Mouse (Mus musculus) bone marrow macrophage, adult 2 months (primary cell): ENCODE measurements around the gene Zhx3.

Source experiments
- CTCF ChIP-seq: IDR thresholded peaks from 2 replicates; pipeline ENCODE4 v1.5.1; 2012; ENCODE audit warnings: low read depth, mild to moderate bottlenecking, low read length, moderate library complexity
- POLR2A ChIP-seq: IDR thresholded peaks from 2 replicates; pipeline ENCODE4 v1.6.1; 2012; ENCODE audit warnings: mild to moderate bottlenecking, low read depth, low read length, borderline replicate concordance

DNA sequence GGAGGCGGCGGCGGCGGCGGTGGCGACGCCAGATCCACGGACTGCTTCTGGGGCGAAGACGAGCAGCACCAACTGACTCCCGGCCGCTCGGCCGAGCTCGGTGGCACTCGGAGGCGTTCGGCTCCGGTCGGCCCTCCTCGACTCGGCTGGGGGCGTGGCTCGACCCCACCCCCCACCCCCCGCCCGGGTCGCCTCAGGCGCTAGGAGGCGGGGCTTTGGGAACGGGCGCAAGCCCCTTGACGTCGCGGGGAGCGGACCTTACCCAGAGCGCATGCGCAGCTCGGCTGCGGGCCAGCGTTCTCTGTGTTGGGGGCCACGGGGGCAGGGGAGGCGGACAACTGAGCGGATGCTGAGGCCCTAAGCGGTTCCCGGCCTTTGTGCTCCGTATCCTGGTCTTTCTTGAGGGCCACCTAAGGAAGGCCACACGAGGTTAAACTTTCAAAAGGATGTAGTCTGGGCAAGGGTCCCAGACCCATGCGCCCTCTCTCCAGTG, at the start of gene Zhx3:
- TF ChIP-seq POLR2A (peak; percentile 82; the same call in 1 of the 2 replicates), CTCF (no peak)
